Mouse (Mus musculus) MEL (cell line): ENCODE results near the gene Mab21l3. TPM values are rescaled to one million over a fixed set of nuclear protein-coding genes. Genes with fewer than 3 reads are reported as not detected.

Source experiments
- DNase-seq: peaks from one replicate; pipeline ENCODE4 v3.0.0; 2011; ENCODE audit warnings: low read depth, low spot score
- H3K27ac ChIP-seq: 2 replicates; pipeline ENCODE4 v1.5.1; 2012; ENCODE audit warnings: low read depth, mild to moderate bottlenecking, control low read depth, low read length, moderate library complexity; ENCODE audit not compliant: control insufficient read depth
- H3K27me3 ChIP-seq, 2 experiments: fragments of 150-350 bp in 1 of 2; sonication (generic) in 1 of 2; 2 replicates each; pipeline ENCODE4 v1.6.1; 2012; ENCODE audit warnings: low read length in 2 of 2, mild to moderate bottlenecking in 2 of 2, improper control_type of control experiment in 1 of 2, moderate library complexity in 1 of 2; ENCODE audit not compliant: insufficient read depth in 2 of 2, control insufficient read depth in 1 of 2
- H3K36me3 ChIP-seq, 2 experiments: 2 replicates each; pipeline ENCODE4 v1.6.1; 2012 to 2014; ENCODE audit warnings: low read length in 2 of 2, improper control_type of control experiment in 1 of 2, inconsistent platforms in 1 of 2, mild to moderate bottlenecking in 1 of 2; ENCODE audit not compliant: insufficient read depth in 2 of 2, control insufficient read depth in 1 of 2
- H3K4me1 ChIP-seq, 2 experiments: fragments of 150-350 bp in 1 of 2; sonication (generic) in 1 of 2; 2 replicates each; pipeline ENCODE4 v1.6.1; 2012; ENCODE audit warnings: low read length in 2 of 2, improper control_type of control experiment in 1 of 2, mild to moderate bottlenecking in 1 of 2; ENCODE audit not compliant: insufficient read depth in 2 of 2, control insufficient read depth in 1 of 2
- H3K4me3 ChIP-seq, 2 experiments: fragments of 150-350 bp in 1 of 2; sonication (generic) in 1 of 2; 2 replicates each; pipeline ENCODE4 v1.5.1; 2012; ENCODE audit warnings: low read depth in 2 of 2, low read length in 2 of 2, mild to moderate bottlenecking in 2 of 2, moderate library complexity in 2 of 2, control low read depth in 1 of 2, improper control_type of control experiment in 1 of 2; ENCODE audit not compliant: control insufficient read depth in 1 of 2, insufficient read depth in 1 of 2
- H3K79me2 ChIP-seq: 2 replicates; pipeline ENCODE4 v1.6.1; 2012; ENCODE audit warnings: mild to moderate bottlenecking, low read length, moderate library complexity; ENCODE audit not compliant: control insufficient read depth, poor library complexity, insufficient read depth
- H3K9ac ChIP-seq: 2 replicates; pipeline ENCODE4 v1.6.1; 2012; ENCODE audit warnings: low read depth, mild to moderate bottlenecking, control low read depth, low read length, moderate library complexity; ENCODE audit not compliant: control insufficient read depth, poor library complexity, severe bottlenecking
- H3K9me3 ChIP-seq: fragments of 150-350 bp; sonication (generic); replicated peaks from 2 replicates; pipeline ENCODE4 v1.6.1; 2012; ENCODE audit warnings: mild to moderate bottlenecking, low read length, improper control_type of control experiment, moderate library complexity; ENCODE audit not compliant: insufficient read depth
- BHLHE40 ChIP-seq: IDR thresholded peaks from 2 replicates; pipeline ENCODE4 v1.6.1; 2012; ENCODE audit warnings: low read depth, mild to moderate bottlenecking, inconsistent platforms, low read length, improper control_type of control experiment, borderline replicate concordance
- CHD1 ChIP-seq: IDR thresholded peaks from 2 replicates; pipeline ENCODE4 v1.6.1; 2012; ENCODE audit warnings: low read depth, mild to moderate bottlenecking, inconsistent platforms, low read length, improper control_type of control experiment
- CTCF ChIP-seq, 3 experiments: IDR thresholded peaks in 2 of 3; conservative IDR thresholded peaks in 1 of 3; 2 replicates each; pipeline ENCODE4 v1.5.1; 2011 to 2012; ENCODE audit warnings: low read length in 3 of 3, low read depth in 2 of 3, mild to moderate bottlenecking in 2 of 3, improper control_type of control experiment in 1 of 3, inconsistent platforms in 1 of 3, mixed read lengths in 1 of 3, moderate library complexity in 1 of 3; ENCODE audit not compliant: control insufficient read depth in 1 of 3, insufficient read depth in 1 of 3, poor library complexity in 1 of 3, severe bottlenecking in 1 of 3
- E2F4 ChIP-seq: IDR thresholded peaks from 2 replicates; pipeline ENCODE4 v1.6.1; 2011; ENCODE audit warnings: low read depth, low read length, improper control_type of control experiment, borderline replicate concordance
- ELF1 ChIP-seq: IDR thresholded peaks from 2 replicates; pipeline ENCODE4 v1.6.1; 2014; ENCODE audit warnings: low read depth, mild to moderate bottlenecking, inconsistent platforms, low read length, improper control_type of control experiment, moderate library complexity
- EP300 ChIP-seq, 2 experiments: IDR thresholded peaks; 2 replicates each; pipeline ENCODE4 v1.6.1; 2011; ENCODE audit warnings: improper control_type of control experiment in 2 of 2, low read length in 2 of 2, low read depth in 1 of 2, mild to moderate bottlenecking in 1 of 2
- GABPA ChIP-seq: IDR thresholded peaks from 2 replicates; pipeline ENCODE4 v1.6.1; 2012; ENCODE audit warnings: low read depth, mild to moderate bottlenecking, inconsistent platforms, low read length, improper control_type of control experiment, moderate library complexity
- GATA1 ChIP-seq: IDR thresholded peaks from 2 replicates; pipeline ENCODE4 v1.6.1; 2011; ENCODE audit warnings: low read depth, low read length, improper control_type of control experiment
- KAT2A ChIP-seq: conservative IDR thresholded peaks from 2 replicates; pipeline ENCODE4 v1.6.1; 2012; ENCODE audit warnings: low read depth, low read length, improper control_type of control experiment, inconsistent platforms
- MAZ ChIP-seq: IDR thresholded peaks from 2 replicates; pipeline ENCODE4 v1.6.1; 2012; ENCODE audit warnings: low read depth, mild to moderate bottlenecking, inconsistent platforms, low read length, improper control_type of control experiment
- MEF2A ChIP-seq: IDR thresholded peaks from 2 replicates; pipeline ENCODE4 v1.6.1; 2014; ENCODE audit warnings: low read depth, mild to moderate bottlenecking, inconsistent platforms, low read length, improper control_type of control experiment; ENCODE audit not compliant: poor library complexity, insufficient replicate concordance, severe bottlenecking; ENCODE audit errors: extremely low read depth
- MXI1 ChIP-seq: IDR thresholded peaks from 2 replicates; pipeline ENCODE4 v1.6.1; 2011; ENCODE audit warnings: mild to moderate bottlenecking, low read depth, low read length, improper control_type of control experiment
- MYB ChIP-seq: IDR thresholded peaks from 2 replicates; pipeline ENCODE4 v1.6.1; 2011; ENCODE audit warnings: mild to moderate bottlenecking, low read depth, low read length, improper control_type of control experiment
- MYC ChIP-seq: IDR thresholded peaks from 2 replicates; pipeline ENCODE4 v1.6.1; 2011; ENCODE audit warnings: low read depth, mild to moderate bottlenecking, low read length, improper control_type of control experiment, moderate library complexity
- NELFE ChIP-seq: IDR thresholded peaks from 2 replicates; pipeline ENCODE4 v1.6.1; 2011; ENCODE audit warnings: low read depth, low read length, improper control_type of control experiment
- POLR2A ChIP-seq, 2 experiments: IDR thresholded peaks; 2 replicates each; pipeline ENCODE4 v1.6.1; 2011 to 2012; ENCODE audit warnings: low read length in 2 of 2, mild to moderate bottlenecking in 2 of 2, control low read depth in 1 of 2, improper control_type of control experiment in 1 of 2, low read depth in 1 of 2, moderate library complexity in 1 of 2; ENCODE audit not compliant: control insufficient read depth in 1 of 2, insufficient read depth in 1 of 2, poor library complexity in 1 of 2
- POLR2AphosphoS5 ChIP-seq: IDR thresholded peaks from 2 replicates; pipeline ENCODE4 v1.6.1; 2012; ENCODE audit warnings: low read depth, borderline replicate concordance, mild to moderate bottlenecking, inconsistent platforms, low read length, moderate library complexity, mixed read lengths
- RCOR1 ChIP-seq: IDR thresholded peaks from 2 replicates; pipeline ENCODE4 v1.6.1; 2012; ENCODE audit warnings: low read depth, mild to moderate bottlenecking, inconsistent platforms, low read length, improper control_type of control experiment
- USF1 ChIP-seq: IDR thresholded peaks from 2 replicates; pipeline ENCODE4 v1.6.1; 2014; ENCODE audit warnings: low read depth, mild to moderate bottlenecking, inconsistent platforms, low read length, improper control_type of control experiment, moderate library complexity
- USF2 ChIP-seq, 2 experiments: IDR thresholded peaks; 2 replicates each; pipeline ENCODE4 v1.6.1; 2011 to 2012; ENCODE audit warnings: improper control_type of control experiment in 2 of 2, low read length in 2 of 2, borderline replicate concordance in 1 of 2, inconsistent platforms in 1 of 2, low read depth in 1 of 2, mild to moderate bottlenecking in 1 of 2; ENCODE audit not compliant: insufficient read depth in 1 of 2
- ZC3H11A ChIP-seq: IDR thresholded peaks from 2 replicates; pipeline ENCODE4 v1.6.1; 2012; ENCODE audit warnings: low read depth, mild to moderate bottlenecking, inconsistent platforms, low read length, improper control_type of control experiment
- ZKSCAN1 ChIP-seq: IDR thresholded peaks from 2 replicates; pipeline ENCODE4 v1.6.1; 2012; ENCODE audit warnings: low read depth, mild to moderate bottlenecking, inconsistent platforms, low read length, improper control_type of control experiment, moderate library complexity
- ZMIZ1 ChIP-seq: IDR thresholded peaks from 2 replicates; pipeline ENCODE4 v1.6.1; 2012; ENCODE audit warnings: low read depth, mild to moderate bottlenecking, inconsistent platforms, low read length, improper control_type of control experiment, moderate library complexity
- ZNF384 ChIP-seq: IDR thresholded peaks from 2 replicates; pipeline ENCODE4 v1.6.1; 2012; ENCODE audit warnings: low read depth, mild to moderate bottlenecking, inconsistent platforms, low read length, improper control_type of control experiment
- polyA plus RNA-seq, 2 experiments: library from polyadenylated mRNA; stranded (reverse) in 1 of 2; unstranded in 1 of 2; fragments of >175 nt in 1 of 2; fragments of >200 nt in 1 of 2; gene quantifications; 2 replicates each; pipeline versions ENCODE4 v1.2.1 to v1.2.4; 2012; ENCODE audit warnings: low replicate concordance in 2 of 2, low read depth in 1 of 2; ENCODE audit not compliant: insufficient read length in 2 of 2, insufficient read depth in 1 of 2, missing spikeins in 1 of 2
- total RNA-seq: library from RNA; depleted of rRNA; stranded (reverse); fragments of 300-350 nt; gene quantifications from 2 replicates; pipeline ENCODE4 v1.2.3, GENCODE M21; 2012

The Mab21l3 gene
- total and polyA plus RNA-seq, 3 experiments: 0.04 TPM; not detected in 2

GRCm38 (mm10) chr3:101839327-101839726 is 9.4 kb downstream of the Mab21l3 start:
- H3K9me3 ChIP-seq: no peaks in the 10 kb centered on the region
- peak; percentile 8 for DNase-seq
- TF ChIP-seq ZC3H11A: no peak
- no peak for TF ChIP-seq POLR2AphosphoS5
- no peak for TF ChIP-seq MEF2A
- no peak for TF ChIP-seq ZMIZ1
- no peak for TF ChIP-seq MXI1
- TF ChIP-seq CTCF (IDR thresholded peaks at IDR 0.05 in 2 of 3, conservative IDR thresholded peaks at IDR 0.05 in 1 of 3; ENCODE audit: control insufficient read depth in 1 of 3, insufficient read depth in 1 of 3, low read depth in 2 of 3, low read length in 3 of 3, poor library complexity in 1 of 3, severe bottlenecking in 1 of 3): peak; percentile 10 to 23 (median 13); a peak in 3 of 6 replicates
- TF ChIP-seq, all 39 proteins: peak for 1
- Histone ChIP-seq H3K4me3 (no peak overlapping the region), H3K4me1 (no peaks in the 10 kb centered on the region), H3K27me3 (no peaks in the 10 kb centered on the region), H3K9ac (no peak overlapping the region), H3K36me3 (no peaks in the 10 kb centered on the region), H3K27ac (no peak overlapping the region), H3K79me2 (no peaks in the 10 kb centered on the region)

GRCm38 (mm10) chr3:101836971-101837370 is 11.8 kb downstream of the Mab21l3 start:
- Histone ChIP-seq H3K4me1 (no peaks in the 10 kb centered on the region), H3K9ac (no peak overlapping the region), H3K9me3 (no peaks in the 10 kb centered on the region), H3K79me2 (no peaks in the 10 kb centered on the region), H3K36me3 (no peaks in the 10 kb centered on the region), H3K27me3 (no peaks in the 10 kb centered on the region), H3K27ac (no peak overlapping the region), H3K4me3 (no peak overlapping the region)
- TF ChIP-seq MYB: no peak
- no peak for TF ChIP-seq ZMIZ1
- TF ChIP-seq GATA1: no peak
- TF ChIP-seq USF1: no peak
- TF ChIP-seq NELFE: no peak
- TF ChIP-seq EP300 (IDR thresholded peaks at IDR 0.05; ENCODE audit: low read depth in 1 of 2, low read length in 2 of 2): no peak
- no peak for TF ChIP-seq CHD1
- TF ChIP-seq MXI1: no peak
- TF ChIP-seq BHLHE40: no peak
- DNase-seq: no peak

GRCm38 (mm10) chr3:101836532-101836931 is 12.2 kb downstream of the Mab21l3 start:
- Histone ChIP-seq H3K36me3 (no peaks in the 10 kb centered on the region), H3K9me3 (no peaks in the 10 kb centered on the region), H3K4me1 (no peaks in the 10 kb centered on the region), H3K4me3 (no peak overlapping the region), H3K27me3 (no peaks in the 10 kb centered on the region), H3K79me2 (no peaks in the 10 kb centered on the region), H3K9ac (no peak overlapping the region), H3K27ac (no peak overlapping the region)
- DNase-seq: no peak
- TF ChIP-seq MAZ (no peak), MEF2A (no peak), MYB (no peak), ZMIZ1 (no peak), ELF1 (no peak), BHLHE40 (no peak), USF2 (IDR thresholded peaks at IDR 0.05; ENCODE audit: borderline replicate concordance in 1 of 2, insufficient read depth in 1 of 2, low read depth in 1 of 2, low read length in 2 of 2) (no peak), E2F4 (no peak), CHD1 (no peak), ZNF384 (no peak), POLR2A (IDR thresholded peaks at IDR 0.05; ENCODE audit: control insufficient read depth in 1 of 2, insufficient read depth in 1 of 2, low read depth in 1 of 2, low read length in 2 of 2, poor library complexity in 1 of 2) (no peak), RCOR1 (no peak), MYC (no peak), ZKSCAN1 (no peak), GABPA (no peak), KAT2A (no peak), ZC3H11A (no peak), MXI1 (no peak)
